Mouse (Mus musculus) layer of hippocampus, adult 9-11 months (tissue): ENCODE results near the gene Plin5.
"Not testable (repeated sequence)": the region's sequence is repeated elsewhere in the genome, so short reads cannot be mapped to it uniquely, and the experiment has no call there.

Source experiments
- DNase-seq: peaks from one replicate; pipeline ENCODE4 v3.0.0; 2022

Plin5 gene

DNA sequence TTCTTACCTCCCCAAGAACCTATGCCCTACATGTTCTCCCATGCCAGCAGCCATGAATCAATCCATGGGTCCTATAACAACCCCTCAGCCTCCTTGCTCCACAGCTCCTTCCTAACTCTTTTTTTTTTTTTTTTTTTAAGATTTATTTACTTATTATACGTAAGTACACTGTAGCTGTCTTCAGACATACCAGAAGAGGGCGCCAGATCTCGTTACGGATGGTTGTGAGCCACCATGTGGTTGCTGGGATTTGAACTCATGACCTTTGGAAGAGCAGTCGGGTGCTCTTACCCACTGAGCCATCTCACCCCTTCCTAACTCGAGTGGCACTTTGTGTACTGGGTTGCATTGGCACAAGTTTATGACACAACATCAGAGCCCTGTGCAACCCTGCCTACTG is 51.7 kb downstream of the Plin5 start:
- not testable (repeated sequence) for DNase-seq

DNA sequence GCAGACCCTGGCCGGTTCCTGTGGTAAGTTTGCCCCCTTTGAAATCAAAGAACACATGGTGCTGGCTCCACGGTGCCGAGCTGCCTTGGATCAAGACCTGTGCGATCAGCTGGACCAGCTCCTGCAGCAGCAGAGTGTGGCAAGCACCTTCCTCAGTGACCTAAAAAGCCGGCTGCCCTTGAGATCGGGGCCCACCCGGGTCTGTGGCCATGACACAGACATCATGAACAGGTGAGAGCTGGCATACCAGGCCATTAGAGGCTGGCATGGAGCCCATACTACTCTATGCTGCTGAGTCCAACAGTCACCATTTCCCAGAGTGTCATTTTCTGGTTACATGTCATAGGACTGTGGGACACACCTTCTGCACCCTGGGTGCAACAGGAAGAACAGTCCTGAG is 55.3 kb downstream of the Plin5 start:
- no peak for DNase-seq
